Mouse (Mus musculus): ENCODE measurements around the gene Clybl.

Clybl gene

GRCm38 (mm10) chr14:122427654-122428053 lies 246.2 kb downstream of the Clybl start:
- DNase-seq (ENCODE audit: low read depth) = no peak

- no peak for DNase-seq (ENCODE audit: low read depth)
Measured at GRCm38 (mm10) chr14:122432558-122432957, 251.1 kb downstream of the Clybl start.

GRCm38 (mm10) chr14:122434039-122434438 lies 252.5 kb downstream of the Clybl start:
- DNase-seq (ENCODE audit: low read depth) = no peak

GRCm38 (mm10) chr14:122436850-122437249 lies 255.3 kb downstream of the Clybl start:
- no peak for DNase-seq (ENCODE audit: low read depth)

- DNase-seq (ENCODE audit: low read depth) = no peak
Measured at GRCm38 (mm10) chr14:122449601-122450495, 268.3 kb downstream of the Clybl start.

- DNase-seq (ENCODE audit: low read depth) = no peak
Measured at GRCm38 (mm10) chr14:122450496-122451382, 269.2 kb downstream of the Clybl start, which contains the start of gene Gm5089. Gene Gm5089 (minus strand): TSS chr14:122451115.

GRCm38 (mm10) chr14:122451551-122452145 lies 270.1 kb downstream of the Clybl start:
- no peak for DNase-seq (ENCODE audit: low read depth)
